Mouse (Mus musculus) ES-Bruce4 (cell line): ENCODE data around the gene Ctsc.

ENCODE experiments used
- CTCF ChIP-seq: IDR thresholded peaks from one replicate; pipeline ENCODE4 v1.8.1; 2011; ENCODE audit warnings: low read depth, low read length
- POLR2A ChIP-seq: IDR thresholded peaks from one replicate; pipeline ENCODE4 v1.8.1; 2011; ENCODE audit warnings: low read length; ENCODE audit not compliant: insufficient read depth

DNA sequence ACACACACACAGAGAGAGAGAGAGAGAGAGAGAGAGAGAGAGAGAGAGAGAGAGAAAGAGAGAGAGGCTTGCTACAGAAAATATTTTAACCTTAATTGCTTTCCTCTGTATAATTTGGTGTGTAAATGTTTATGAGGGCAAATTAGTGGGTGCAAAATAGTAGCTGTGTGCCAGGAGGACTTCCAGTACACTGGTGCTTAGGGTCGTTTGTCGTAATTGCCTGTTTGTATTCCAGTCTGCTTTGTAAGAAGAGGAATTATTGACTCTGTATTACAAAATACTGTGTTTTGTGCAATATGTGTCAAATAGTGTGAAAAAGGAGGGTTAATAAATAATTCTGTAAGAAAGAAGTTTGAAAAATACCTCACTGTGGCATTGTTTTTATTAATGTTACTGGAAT, 13.2 kb downstream of the Ctsc start:
- no peak for TF ChIP-seq CTCF
- no peak for TF ChIP-seq POLR2A
